Mouse (Mus musculus): ENCODE measurements around the gene Hnrnpm. TPM values are rescaled to one million over a fixed set of nuclear protein-coding genes. Genes with fewer than 3 reads are reported as not detected.

The Hnrnpm gene
- 66.1 and 93.3 TPM in 2 replicates for polyA plus RNA-seq (2012; rRNA removed; ENCODE audit: low replicate concordance)

GRCm38 (mm10) chr17:33686760-33687159 lies at the start of gene Hnrnpm:
Gene Hnrnpm (minus strand): TSS chr17:33686860.

GRCm38 (mm10) chr17:33718384-33718881 lies 31.8 kb upstream of the Hnrnpm start, which contains the start of gene March2:
Gene March2 (minus strand): TSS chr17:33718670.

GRCm38 (mm10) chr17:33637516-33638276 lies 49.0 kb downstream of the Hnrnpm start, which contains the start of gene Pram1:
Gene Pram1 (plus strand): TSS chr17:33638056.

GRCm38 (mm10) chr17:33628621-33629486 lies 57.8 kb downstream of the Hnrnpm start, which contains the start of gene Zfp414:
Gene Zfp414 (plus strand): TSS chr17:33629090.

Other genes with a start within 250 kb of the Hnrnpm start
- 73.6 and 110 TPM in 2 replicates for gene Adamts10, start 162.7 kb downstream of the Hnrnpm start, polyA plus RNA-seq (2012; rRNA removed; ENCODE audit: low replicate concordance)
- 11.6 and 13.3 TPM in 2 replicates for gene Myo1f, start 131.2 kb downstream of the Hnrnpm start, polyA plus RNA-seq (2012; rRNA removed; ENCODE audit: low replicate concordance)
- gene Zfp414, start 57.8 kb downstream of the Hnrnpm start, polyA plus RNA-seq (2012; rRNA removed; ENCODE audit: low replicate concordance) = 77.8 and 95.4 TPM in 2 replicates
- gene Pram1, start 48.8 kb downstream of the Hnrnpm start, polyA plus RNA-seq (2012; rRNA removed; ENCODE audit: low replicate concordance) = 1.2 and 1.9 TPM in 2 replicates
- 123 and 128 TPM in 2 replicates for gene March2, start 31.8 kb upstream of the Hnrnpm start, polyA plus RNA-seq (2012; rRNA removed; ENCODE audit: low replicate concordance)
- 393 and 399 TPM in 2 replicates for gene Rab11b, start 73.7 kb upstream of the Hnrnpm start, polyA plus RNA-seq (2012; rRNA removed; ENCODE audit: low replicate concordance)
- 140 and 183 TPM in 2 replicates for gene Angptl4, start 95.0 kb upstream of the Hnrnpm start, polyA plus RNA-seq (2012; rRNA removed; ENCODE audit: low replicate concordance)
- gene Kank3, start 123.7 kb upstream of the Hnrnpm start, polyA plus RNA-seq (2012; rRNA removed; ENCODE audit: low replicate concordance) = 123 and 162 TPM in 2 replicates
- 609 and 610 TPM in 2 replicates for gene Rps28, start 137.7 kb upstream of the Hnrnpm start, polyA plus RNA-seq (2012; rRNA removed; ENCODE audit: low replicate concordance)
- 532 and 579 TPM in 2 replicates for gene Ndufa7, start 137.7 kb upstream of the Hnrnpm start, polyA plus RNA-seq (2012; rRNA removed; ENCODE audit: low replicate concordance)
- gene Cd320, start 156.2 kb upstream of the Hnrnpm start, polyA plus RNA-seq (2012; rRNA removed; ENCODE audit: low replicate concordance) = 97.5 and 125 TPM in 2 replicates
- not detected in 2 replicates for gene Gm7029, start 187.0 kb upstream of the Hnrnpm start, polyA plus RNA-seq (2012; rRNA removed; ENCODE audit: low replicate concordance)
- gene Kifc1, start 203.8 kb upstream of the Hnrnpm start, polyA plus RNA-seq (2012; rRNA removed; ENCODE audit: low replicate concordance) = 2.1 and 4.2 TPM in 2 replicates
- gene Platr17, start 218.3 kb upstream of the Hnrnpm start, polyA plus RNA-seq (2012; rRNA removed; ENCODE audit: low replicate concordance) = 0.93 and 1.6 TPM in 2 replicates
- gene Daxx, start 222.6 kb upstream of the Hnrnpm start, polyA plus RNA-seq (2012; rRNA removed; ENCODE audit: low replicate concordance) = 64.8 and 67.0 TPM in 2 replicates
- gene Tapbp, start 229.0 kb upstream of the Hnrnpm start, polyA plus RNA-seq (2012; rRNA removed; ENCODE audit: low replicate concordance) = 238 and 378 TPM in 2 replicates
- gene Zbtb22, start 229.0 kb upstream of the Hnrnpm start, polyA plus RNA-seq (2012; rRNA removed; ENCODE audit: low replicate concordance) = 72.4 and 116 TPM in 2 replicates
- 255 and 438 TPM in 2 replicates for gene Rgl2, start 242.7 kb upstream of the Hnrnpm start, polyA plus RNA-seq (2012; rRNA removed; ENCODE audit: low replicate concordance)